Mouse (Mus musculus) lung, adult 18-20 months (tissue): Measurements from ENCODE around the gene Rims3.

Source experiments
- DNase-seq, 2 experiments: peaks; one replicate each; pipeline ENCODE4 v3.0.0; 2022; ENCODE audit warnings: mixed read lengths in 2 of 2

Rims3 gene

DNA sequence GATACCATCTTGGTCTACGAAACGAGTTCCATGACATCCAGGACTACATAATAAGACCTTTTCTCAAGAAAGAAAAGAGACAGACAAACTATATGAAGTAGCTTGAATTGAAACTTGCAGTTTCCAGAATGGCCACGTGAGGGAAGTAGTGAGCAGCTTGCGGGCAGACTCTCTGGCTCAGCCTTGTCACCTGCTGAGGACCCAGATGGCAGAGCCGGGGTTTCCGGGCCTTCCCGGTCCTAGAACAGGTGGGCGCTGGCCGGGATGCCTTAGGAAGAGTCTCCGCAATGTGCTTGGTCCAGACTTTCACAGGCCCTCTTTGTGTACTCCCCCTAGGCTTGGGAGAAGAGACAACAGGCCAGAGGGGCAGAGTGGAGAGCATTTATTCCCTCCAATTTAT lies 3.7 kb upstream of the Rims3 start:
- DNase-seq: peak; percentile 47 to 66

DNA sequence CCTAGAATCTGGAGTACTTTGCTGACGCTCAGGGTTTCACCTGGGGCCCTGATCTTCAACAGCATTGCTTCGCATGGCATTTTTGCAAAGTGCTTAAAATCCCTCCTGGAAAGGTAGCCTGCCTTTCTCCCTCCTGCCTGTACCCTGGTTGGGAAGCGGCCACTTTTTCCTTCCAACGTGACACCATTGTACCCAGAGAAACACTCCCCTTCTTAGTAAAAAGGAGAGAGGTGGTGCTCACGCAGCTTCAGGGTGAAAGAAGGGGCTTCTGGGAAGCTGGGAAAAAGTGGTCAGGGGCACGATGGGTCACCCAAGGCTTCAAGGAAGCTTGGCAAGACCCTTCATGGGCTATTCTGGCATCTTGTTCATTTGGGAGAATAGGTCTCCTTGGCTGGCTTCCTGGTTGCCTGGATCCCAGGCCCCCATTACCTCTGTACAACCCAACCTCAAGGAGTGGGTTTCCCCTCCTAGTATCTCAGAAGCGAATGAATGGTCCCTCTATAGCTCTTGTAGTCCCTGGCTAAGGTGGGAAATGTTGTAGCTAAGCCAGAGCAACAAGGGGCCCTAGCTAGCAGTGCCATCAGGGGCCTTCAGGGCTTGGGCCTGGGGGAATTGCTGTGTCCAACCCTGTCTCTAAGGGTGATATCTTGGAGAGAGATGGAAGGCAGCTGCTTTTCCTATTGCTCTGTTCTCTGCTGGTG lies 894 bp downstream of the Rims3 start:
- no peak for DNase-seq

GRCm38 (mm10) chr4:120856376-120856775 lies 1.8 kb downstream of the Rims3 start:
- DNase-seq: no peak

GRCm38 (mm10) chr4:120859865-120860264 lies 5.2 kb downstream of the Rims3 start:
- no peak for DNase-seq

GRCm38 (mm10) chr4:120866211-120866610 lies 11.6 kb downstream of the Rims3 start:
- DNase-seq: no peak

- DNase-seq: no peak
Observed at GRCm38 (mm10) chr4:120868246-120868645, 13.6 kb downstream of the Rims3 start.

DNA sequence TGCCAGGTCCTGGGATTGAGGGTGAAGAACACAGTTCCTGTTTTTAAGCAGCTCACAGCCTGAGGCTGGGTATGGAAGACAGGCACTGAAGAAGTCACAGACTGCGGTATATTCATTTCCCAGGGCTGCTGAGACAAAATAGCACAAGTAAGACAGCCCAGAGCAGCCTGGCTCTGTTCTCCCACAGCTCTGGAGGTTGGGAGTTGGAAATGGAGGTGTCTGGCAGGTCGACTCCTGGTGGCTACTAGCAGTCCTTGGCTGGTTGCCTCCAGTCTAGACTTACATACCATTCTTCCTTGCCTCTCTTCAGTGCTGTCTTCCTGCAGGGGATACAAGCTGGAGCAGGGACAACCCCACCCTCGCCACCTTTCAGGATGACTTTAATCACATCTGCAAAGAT lies 14.4 kb downstream of the Rims3 start:
- DNase-seq: no peak

GRCm38 (mm10) chr4:120870262-120870748 lies 15.7 kb downstream of the Rims3 start:
- no peak for DNase-seq

- no peak for DNase-seq
Observed at GRCm38 (mm10) chr4:120875961-120876360, 21.3 kb downstream of the Rims3 start.

GRCm38 (mm10) chr4:120878728-120879127 lies 24.1 kb downstream of the Rims3 start:
- DNase-seq: no peak

DNA sequence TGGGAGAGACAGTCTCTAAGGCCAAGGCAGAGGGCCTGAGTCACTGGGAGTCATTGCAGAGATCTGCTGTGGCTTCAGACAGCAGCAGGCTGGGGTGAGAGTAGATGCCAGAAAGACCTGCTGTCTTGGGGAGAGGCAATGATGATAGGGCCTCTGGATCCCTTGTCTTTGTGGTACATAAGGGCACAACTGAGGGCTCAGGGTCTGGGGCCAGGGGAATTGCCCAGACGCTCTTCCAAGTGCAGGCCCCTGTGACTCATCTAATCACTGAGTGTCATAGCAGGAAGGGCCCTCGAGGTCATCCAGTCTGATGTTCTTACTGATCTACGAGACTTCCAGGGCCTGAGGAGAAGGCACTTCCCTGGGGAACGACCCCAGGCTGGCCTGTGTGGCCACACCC lies 24.8 kb downstream of the Rims3 start:
- DNase-seq: no peak

DNA sequence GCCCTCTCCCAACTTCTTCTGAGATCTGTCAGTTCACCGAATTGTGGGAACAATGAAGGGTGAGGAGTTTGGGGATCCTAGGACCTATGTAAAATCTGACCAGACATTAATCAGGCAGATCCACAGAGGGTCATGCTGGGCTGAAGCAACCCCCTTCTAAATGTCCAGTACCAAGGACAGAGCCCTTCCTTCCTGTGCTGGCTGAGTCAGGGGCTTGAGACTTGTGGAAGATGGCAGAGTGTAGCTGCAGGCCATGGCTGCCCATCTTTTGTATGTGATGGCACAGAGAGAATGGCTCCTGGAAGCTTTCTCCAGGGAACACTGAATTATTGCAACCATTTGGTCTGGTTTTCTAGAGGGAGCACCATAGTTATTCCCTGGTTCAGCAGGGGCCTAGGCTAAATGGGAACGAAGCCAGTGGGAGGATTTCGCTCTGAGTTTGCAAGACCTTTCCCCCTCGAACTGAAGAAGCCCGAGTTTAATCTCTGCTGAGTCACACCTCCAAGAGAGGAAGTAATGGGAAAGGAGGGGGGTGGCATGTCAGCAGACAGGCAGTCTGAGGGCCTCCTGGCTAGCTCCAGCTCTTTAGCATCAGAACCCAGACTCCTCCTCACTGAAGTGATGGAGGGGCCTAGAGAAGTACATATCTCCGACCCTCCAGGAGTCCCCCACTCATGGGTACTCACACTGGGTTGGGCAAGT lies 26.3 kb downstream of the Rims3 start:
- DNase-seq: no peak

DNA sequence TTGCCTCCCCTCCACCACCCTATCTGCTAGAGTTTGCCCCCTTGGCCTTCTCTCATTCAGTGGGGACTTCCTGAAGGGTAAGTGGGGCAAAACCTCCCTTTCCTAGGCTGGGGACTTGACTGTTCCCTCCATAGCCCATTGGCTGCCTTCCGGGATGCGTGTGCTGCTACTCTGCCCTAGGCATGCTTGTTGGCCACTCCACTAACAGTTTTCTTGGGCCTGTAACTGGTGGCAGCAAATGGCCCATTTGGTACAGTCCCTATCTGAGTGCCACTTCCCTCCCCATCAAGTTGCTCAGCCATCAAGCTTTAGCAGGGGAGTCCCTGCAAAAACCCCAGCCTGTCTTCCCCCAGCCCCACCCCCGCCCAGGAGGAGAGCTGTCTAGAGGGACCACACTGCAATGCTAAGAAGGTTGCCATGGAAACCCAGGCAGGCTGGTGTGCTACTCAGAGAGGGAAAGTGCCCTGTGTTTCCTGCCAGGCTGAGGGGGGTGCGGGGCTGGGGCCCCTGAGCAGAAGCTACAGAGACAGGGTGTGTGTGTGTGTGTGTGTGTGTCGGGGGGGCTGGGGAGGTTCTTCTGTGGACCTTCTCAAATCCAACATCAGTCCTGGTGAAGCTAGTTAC lies 27.5 kb downstream of the Rims3 start:
- no peak for DNase-seq

GRCm38 (mm10) chr4:120885208-120886120 lies 30.8 kb downstream of the Rims3 start:
- no peak for DNase-seq

DNA sequence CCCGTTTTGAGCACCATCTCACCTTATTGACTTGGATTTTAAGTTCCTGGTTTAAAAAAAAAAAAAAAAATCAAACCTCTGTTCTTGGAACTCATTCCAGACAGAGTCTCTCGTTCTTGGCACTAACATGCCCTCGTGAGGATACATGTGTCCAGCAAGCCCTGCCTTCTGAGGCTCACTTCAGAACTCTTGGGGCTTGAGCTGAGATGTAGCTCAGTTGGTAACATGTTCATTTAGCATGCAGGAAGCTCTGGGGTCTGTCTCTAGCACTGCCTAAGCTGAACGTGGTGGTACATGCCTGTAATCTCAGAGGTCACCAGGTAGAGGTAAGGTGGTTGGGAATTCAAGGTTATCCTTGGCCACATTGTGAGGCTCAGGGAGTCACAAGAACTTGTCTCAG lies 31.5 kb downstream of the Rims3 start:
- DNase-seq: no peak

GRCm38 (mm10) chr4:120886811-120887210 lies 32.2 kb downstream of the Rims3 start:
- DNase-seq: no peak

- peak; percentile 45 to 49 for DNase-seq
Observed at GRCm38 (mm10) chr4:120887381-120888112, 32.9 kb downstream of the Rims3 start.

- no peak for DNase-seq
Observed at GRCm38 (mm10) chr4:120888884-120889283, 34.3 kb downstream of the Rims3 start.

- DNase-seq: no peak
Observed at GRCm38 (mm10) chr4:120890754-120891440, 36.3 kb downstream of the Rims3 start.

DNA sequence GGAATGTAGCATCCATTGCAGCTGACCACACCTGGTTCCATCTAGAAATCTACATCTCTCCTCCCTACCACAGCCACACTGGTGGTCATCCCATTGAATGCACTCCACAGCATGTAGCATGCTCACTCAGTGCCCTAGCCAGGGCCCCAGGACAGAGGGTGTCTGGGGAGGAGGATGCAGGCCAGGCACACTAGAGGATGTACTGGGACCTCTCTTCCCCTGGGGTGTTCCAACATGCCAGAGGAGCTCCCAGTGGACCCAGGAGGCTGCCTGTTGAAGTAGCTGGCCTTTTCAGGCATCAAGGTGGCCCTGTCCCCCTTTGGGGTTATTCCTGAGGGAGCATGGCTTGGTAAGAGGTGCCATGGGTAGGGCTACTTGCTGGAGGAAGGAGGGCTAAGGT lies 37.3 kb downstream of the Rims3 start:
- DNase-seq: no peak

DNA sequence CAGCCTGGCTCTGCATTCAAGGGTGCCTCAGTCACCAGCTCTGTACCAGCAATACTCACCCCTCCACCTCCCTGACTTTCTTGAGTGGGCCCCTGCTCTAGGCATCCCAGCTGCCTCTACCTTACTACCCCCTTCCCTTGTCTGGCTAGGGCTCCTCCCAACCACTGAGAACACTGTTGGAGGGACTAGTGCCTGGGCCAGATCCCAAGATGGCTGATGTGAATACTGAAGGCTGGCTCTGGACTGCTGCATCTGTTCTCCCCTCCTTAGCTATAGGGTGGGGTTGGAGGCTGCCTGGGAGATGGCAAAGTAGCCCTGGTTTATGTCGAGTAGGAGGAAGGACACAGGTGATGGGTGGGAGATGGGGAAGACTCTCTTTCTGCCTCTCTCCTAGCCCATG lies 37.9 kb downstream of the Rims3 start:
- no peak for DNase-seq
